Mouse (Mus musculus): Measurements from ENCODE around the gene Rab21. TPM values are rescaled to one million over a fixed set of nuclear protein-coding genes. Genes with fewer than 3 reads are reported as not detected.

The Rab21 gene
- total RNA-seq (2021) = 10 to 100 TPM; 43.7 to 46.2 TPM

- intact Hi-C loops (cut with DNase I) = loop anchor here (5.0 kb wide), 1 partner anchor 72 kb away; no protein-coding TSS in a partner anchor
- peak; percentile 95 to 98 for DNase-seq (ENCODE audit: extremely low spot score in 1 of 2, low spot score in 2 of 2)
Measured at GRCm38 (mm10) chr10:115315473-115316171, at the start of gene Rab21. Gene Rab21, minus strand, starts transcription at chr10:115315594.

GRCm38 (mm10) chr10:115363151-115363550 lies 47.8 kb upstream of the Rab21 start:
- intact Hi-C loops (cut with DNase I) = no loop called here
- DNase-seq (ENCODE audit: extremely low spot score in 1 of 2, low spot score in 2 of 2) = no peak

GRCm38 (mm10) chr10:115362623-115362964 lies 47.2 kb upstream of the Rab21 start:
- no peak for DNase-seq (ENCODE audit: extremely low spot score in 1 of 2, low spot score in 2 of 2)
- intact Hi-C loops (cut with DNase I) = no loop called here

GRCm38 (mm10) chr10:115361840-115362622 lies 46.6 kb upstream of the Rab21 start, which contains the start of gene Tmem19:
Gene Tmem19, minus strand, starts transcription at chr10:115362501.
- DNase-seq (ENCODE audit: extremely low spot score in 1 of 2, low spot score in 2 of 2) = peak; percentile 93 to 98
- intact Hi-C loops (cut with DNase I) = no loop called here

GRCm38 (mm10) chr10:115359066-115359465 lies 43.7 kb upstream of the Rab21 start:
- no peak for DNase-seq (ENCODE audit: extremely low spot score in 1 of 2, low spot score in 2 of 2)
- intact Hi-C loops (cut with DNase I) = no loop called here

- no peak for DNase-seq (ENCODE audit: extremely low spot score in 1 of 2, low spot score in 2 of 2)
- intact Hi-C loops (cut with DNase I) = no loop called here
Measured at GRCm38 (mm10) chr10:115358216-115358919, 43.0 kb upstream of the Rab21 start.

- intact Hi-C loops (cut with DNase I) = no loop called here
- DNase-seq (ENCODE audit: extremely low spot score in 1 of 2, low spot score in 2 of 2) = no peak
Measured at GRCm38 (mm10) chr10:115356106-115356505, 40.7 kb upstream of the Rab21 start.

- intact Hi-C loops (cut with DNase I) = no loop called here
- DNase-seq (ENCODE audit: extremely low spot score in 1 of 2, low spot score in 2 of 2) = no peak
Measured at GRCm38 (mm10) chr10:115355016-115355415, 39.6 kb upstream of the Rab21 start.

- intact Hi-C loops (cut with DNase I) = no loop called here
- no peak for DNase-seq (ENCODE audit: extremely low spot score in 1 of 2, low spot score in 2 of 2)
Measured at GRCm38 (mm10) chr10:115354553-115354952, 39.2 kb upstream of the Rab21 start.

GRCm38 (mm10) chr10:115350810-115351397 lies 35.5 kb upstream of the Rab21 start:
- intact Hi-C loops (cut with DNase I) = no loop called here

GRCm38 (mm10) chr10:115349509-115349908 lies 34.1 kb upstream of the Rab21 start:
- DNase-seq (ENCODE audit: extremely low spot score in 1 of 2, low spot score in 2 of 2) = no peak
- intact Hi-C loops (cut with DNase I) = no loop called here

More at GRCm38 (mm10) chr10:115350810-115351397, 35.5 kb upstream of the Rab21 start:
- no peak for DNase-seq (ENCODE audit: extremely low spot score in 1 of 2, low spot score in 2 of 2)

GRCm38 (mm10) chr10:115349029-115349428 lies 33.6 kb upstream of the Rab21 start:
- intact Hi-C loops (cut with DNase I) = no loop called here
- no peak for DNase-seq (ENCODE audit: extremely low spot score in 1 of 2, low spot score in 2 of 2)

- no peak for DNase-seq (ENCODE audit: extremely low spot score in 1 of 2, low spot score in 2 of 2)
- intact Hi-C loops (cut with DNase I) = no loop called here
Measured at GRCm38 (mm10) chr10:115348131-115348530, 32.7 kb upstream of the Rab21 start.

GRCm38 (mm10) chr10:115346444-115346843 lies 31.1 kb upstream of the Rab21 start:
- intact Hi-C loops (cut with DNase I) = no loop called here
- no peak for DNase-seq (ENCODE audit: extremely low spot score in 1 of 2, low spot score in 2 of 2)

GRCm38 (mm10) chr10:115342771-115343425 lies 27.5 kb upstream of the Rab21 start:
- no peak for DNase-seq (ENCODE audit: extremely low spot score in 1 of 2, low spot score in 2 of 2)
- intact Hi-C loops (cut with DNase I) = no loop called here

GRCm38 (mm10) chr10:115339820-115340328 lies 24.5 kb upstream of the Rab21 start:
- intact Hi-C loops (cut with DNase I) = no loop called here
- DNase-seq (ENCODE audit: extremely low spot score in 1 of 2, low spot score in 2 of 2) = no peak

- intact Hi-C loops (cut with DNase I) = no loop called here
- no peak for DNase-seq (ENCODE audit: extremely low spot score in 1 of 2, low spot score in 2 of 2)
Measured at GRCm38 (mm10) chr10:115336901-115337300, 21.5 kb upstream of the Rab21 start.

- intact Hi-C loops (cut with DNase I) = no loop called here
- no peak for DNase-seq (ENCODE audit: extremely low spot score in 1 of 2, low spot score in 2 of 2)
Measured at GRCm38 (mm10) chr10:115333528-115333927, 18.1 kb upstream of the Rab21 start.

All from left cerebral cortex, postnatal 10 days (tissue).